Mouse (Mus musculus) embryonic fibroblast, embryonic 13.5 days (primary cell): ENCODE measurements at regions not wholly inside any gene's neighbourhood (a gene's known extent, or its start where the extent isn't known, plus 50 kb on each side); places are given as distances from the start of the nearest gene placed in this dataset.

Experiments used
- CTCF ChIP-seq: IDR thresholded peaks from 2 replicates; pipeline ENCODE4 v1.5.1; 2011; ENCODE audit warnings: mild to moderate bottlenecking, control low read depth, low read length, moderate library complexity, borderline replicate concordance; ENCODE audit not compliant: insufficient read depth
- POLR2A ChIP-seq: IDR thresholded peaks from 2 replicates; pipeline ENCODE4 v1.6.1; 2011; ENCODE audit warnings: low read depth, mild to moderate bottlenecking, control low read depth, low read length, moderate library complexity

DNA sequence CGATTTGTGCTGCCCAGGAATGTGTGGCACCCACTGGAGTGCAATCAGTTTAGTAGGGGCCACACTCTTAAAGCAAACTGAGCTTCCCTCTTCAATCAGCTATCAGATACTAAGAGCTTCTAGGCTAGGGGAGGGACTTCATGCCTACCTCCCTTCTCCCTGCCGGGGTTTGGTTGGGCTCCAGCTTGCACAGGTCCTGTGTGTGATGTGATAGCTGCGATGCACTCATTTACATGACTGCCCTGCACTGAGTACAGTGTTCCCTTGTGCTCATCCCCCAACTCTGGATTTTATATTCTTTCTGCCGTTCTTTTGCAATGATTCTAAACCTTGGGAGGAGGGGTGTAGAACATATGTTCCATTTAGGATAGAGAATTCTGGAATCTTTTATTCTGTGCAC is 109.5 kb downstream of the Dact1 start:
- TF ChIP-seq CTCF: no peak
- no peak for TF ChIP-seq POLR2A
